Mouse (Mus musculus): ENCODE measurements at regions not wholly inside any gene's neighbourhood (a gene's known extent, or its start where the extent isn't known, plus 50 kb on each side); places are given as distances from the start of the nearest gene placed in this dataset.

DNA sequence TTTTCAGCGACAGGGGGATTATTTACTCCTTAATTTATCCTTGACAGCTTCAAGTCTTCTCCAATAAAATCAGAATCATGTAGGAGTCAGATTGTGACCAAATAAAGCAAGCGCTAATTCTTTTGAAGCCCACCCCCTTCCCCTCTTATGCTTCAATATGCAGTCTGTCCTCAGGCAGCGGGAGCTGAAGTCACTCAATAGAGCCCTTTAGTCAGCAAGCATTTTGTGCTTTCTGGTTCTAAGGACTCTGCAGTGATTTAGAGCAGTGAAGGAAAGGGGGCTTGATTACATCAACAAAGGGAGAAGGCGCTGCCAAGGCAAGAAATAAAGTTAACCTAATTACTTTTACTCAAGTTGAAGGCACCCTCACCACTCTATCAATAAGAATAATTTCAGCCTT is 298.5 kb upstream of the Galnt5 start:
- no peak for ATAC-seq (replicated peaks in 1 of 2; ENCODE audit: insufficient read depth in 1 of 2, low FRiP score in 2 of 2, low TSS enrichment in 1 of 2, low read depth in 1 of 2, poor library complexity in 2 of 2, severe bottlenecking in 2 of 2)

- no peak for ATAC-seq (replicated peaks in 1 of 2; ENCODE audit: insufficient read depth in 1 of 2, low FRiP score in 2 of 2, low TSS enrichment in 1 of 2, low read depth in 1 of 2, poor library complexity in 2 of 2, severe bottlenecking in 2 of 2)
Observed at GRCm38 (mm10) chr2:57716754-57717510, 280.8 kb upstream of the Galnt5 start.

Data from hematopoietic stem cell, adult 5-6 weeks (primary cell).